Mouse (Mus musculus): Measurements from ENCODE around the gene Plch2. TPM values are rescaled to one million over a fixed set of nuclear protein-coding genes. Genes with fewer than 3 reads are reported as not detected.

The Plch2 gene
- polyA plus RNA-seq, 1 experiment: 0.06 TPM

DNA sequence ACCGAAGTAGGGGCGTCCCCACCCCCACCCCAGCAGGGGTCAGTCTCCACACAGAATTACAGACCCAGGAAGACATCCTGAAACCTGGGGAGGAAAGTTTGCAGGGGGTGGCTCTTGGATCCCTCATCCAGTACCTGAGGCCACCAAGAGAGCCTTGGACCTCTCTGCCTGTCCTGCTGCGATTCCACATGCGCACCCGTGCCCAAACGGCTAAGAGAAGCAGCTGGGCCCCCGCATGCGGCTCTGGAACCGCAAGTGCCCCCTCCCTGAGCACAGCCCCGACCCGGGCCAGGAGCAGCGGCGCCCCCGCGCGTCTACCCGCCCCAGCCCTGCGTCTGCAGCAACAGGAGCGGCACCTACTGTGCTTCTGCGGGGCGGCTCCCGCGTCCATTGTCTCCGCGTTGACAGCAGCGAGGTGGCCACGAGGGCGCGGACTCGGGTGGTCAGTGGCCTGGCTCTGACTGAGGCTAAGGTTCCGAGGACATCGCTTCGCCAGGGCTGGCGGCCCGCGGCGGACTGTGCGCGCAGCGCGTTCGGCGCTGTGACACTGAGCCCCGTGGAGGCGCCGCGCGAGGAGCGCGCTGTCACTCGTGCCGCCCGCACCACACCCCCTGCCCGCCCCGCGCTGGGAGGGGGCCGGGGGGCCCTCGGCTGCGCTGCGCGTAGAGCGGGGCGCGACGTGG lies 13.8 kb downstream of the Plch2 start:
- H3K4me3 ChIP-seq: no peak overlapping the region
- H3K79me2 ChIP-seq (ENCODE audit: control insufficient read depth, insufficient read depth): no peaks in the 10 kb centered on the region
- H3ac ChIP-seq (ENCODE audit: control insufficient read depth, insufficient read length): no peak overlapping the region
- H3K27me3 ChIP-seq (ENCODE audit: control insufficient read depth, insufficient read depth, insufficient read length): peaks cover 84% of the 10 kb centered on the region
- H3K4me2 ChIP-seq (ENCODE audit: low read depth): no peak overlapping the region
- TF ChIP-seq POLR2A (IDR thresholded peaks at IDR 0.05; ENCODE audit: insufficient read length, low read depth): no peak
- no peaks in the 10 kb centered on the region for H3K36me3 ChIP-seq (ENCODE audit: control insufficient read depth, insufficient read depth)

DNA sequence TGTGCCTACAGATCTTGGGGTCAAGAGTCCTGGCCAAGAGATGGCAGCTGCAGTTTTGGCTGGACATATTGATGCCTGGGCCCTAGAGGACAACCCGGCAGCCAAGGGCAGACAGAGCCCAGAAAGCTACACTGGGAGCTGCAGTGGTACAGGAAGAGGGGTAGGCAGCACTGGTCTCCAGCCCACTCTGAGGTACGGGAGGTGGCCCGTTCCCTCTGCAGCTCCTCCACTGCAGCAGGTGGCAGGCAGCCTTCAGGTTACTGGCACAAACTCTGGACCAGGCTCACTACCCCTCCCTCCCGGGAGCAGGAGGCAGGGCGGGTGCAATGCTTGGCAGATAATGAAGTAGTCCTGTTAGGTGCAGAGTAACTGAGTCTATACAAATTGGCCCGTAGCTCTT lies 15.9 kb downstream of the Plch2 start:
- H3K79me2 ChIP-seq (ENCODE audit: control insufficient read depth, insufficient read depth): no peaks in the 10 kb centered on the region
- no peak overlapping the region for H3K4me2 ChIP-seq (ENCODE audit: low read depth)
- no peak for TF ChIP-seq E2F4 (IDR thresholded peaks at IDR 0.05; ENCODE audit: insufficient read depth)
- TF ChIP-seq USF1 (IDR thresholded peaks at IDR 0.05; ENCODE audit: low read depth): no peak
- TF ChIP-seq TCF3 (IDR thresholded peaks at IDR 0.05; ENCODE audit: insufficient read length, low read depth): no peak
- TF ChIP-seq POLR2AphosphoS2 (IDR thresholded peaks at IDR 0.05; ENCODE audit: insufficient read length, low read depth): no peak
- no peak for TF ChIP-seq SRF (IDR thresholded peaks at IDR 0.05; ENCODE audit: control insufficient read depth, insufficient read length, low read depth)
- no peak overlapping the region for H3ac ChIP-seq (ENCODE audit: control insufficient read depth, insufficient read length)
- peaks cover 83% of the 10 kb centered on the region for H3K27me3 ChIP-seq (ENCODE audit: control insufficient read depth, insufficient read depth, insufficient read length)
- H3K36me3 ChIP-seq (ENCODE audit: control insufficient read depth, insufficient read depth): no peaks in the 10 kb centered on the region
- H3K4me3 ChIP-seq: no peak overlapping the region

DNA sequence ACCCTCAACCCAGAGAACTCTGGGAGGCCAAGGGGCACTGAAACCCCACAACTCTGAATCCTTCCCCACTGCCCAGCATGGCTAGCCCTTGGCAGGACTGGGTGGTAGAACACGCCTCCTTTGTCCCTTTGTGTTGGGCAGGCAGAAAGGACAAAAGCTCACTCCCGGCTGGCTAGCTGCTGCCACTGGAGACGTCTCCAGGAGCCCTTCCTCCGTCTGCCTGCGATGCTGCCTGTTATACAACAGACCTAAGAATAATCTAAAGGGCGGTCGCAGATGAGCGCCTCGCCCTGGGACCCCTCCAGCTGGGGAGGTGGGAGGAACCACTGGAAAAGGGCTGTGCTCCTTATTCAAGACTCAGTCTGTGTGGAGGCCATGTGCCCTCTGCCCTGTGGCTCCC lies 16.4 kb downstream of the Plch2 start:
- no peak for TF ChIP-seq E2F4 (IDR thresholded peaks at IDR 0.05; ENCODE audit: insufficient read depth)
- no peak for TF ChIP-seq CEBPB (IDR thresholded peaks at IDR 0.05; ENCODE audit: insufficient read depth, poor library complexity, severe bottlenecking)
- no peak for TF ChIP-seq TCF12 (IDR thresholded peaks at IDR 0.05; ENCODE audit: insufficient read depth, poor library complexity, severe bottlenecking)
- TF ChIP-seq MAX (IDR thresholded peaks at IDR 0.05; ENCODE audit: low read depth): no peak
- TF ChIP-seq REST (IDR thresholded peaks at IDR 0.05; ENCODE audit: insufficient read depth, insufficient read length): no peak
- no peak for TF ChIP-seq TCF3 (IDR thresholded peaks at IDR 0.05; ENCODE audit: insufficient read length, low read depth)
- TF ChIP-seq POLR2A (IDR thresholded peaks at IDR 0.05; ENCODE audit: insufficient read length, low read depth): no peak
- TF ChIP-seq MYOG (IDR thresholded peaks at IDR 0.05; ENCODE audit: control insufficient read depth in 1 of 3, insufficient read depth in 1 of 3, insufficient read length in 2 of 3, low read depth in 2 of 3): no peak
- no peak for TF ChIP-seq MYOD1 (IDR thresholded peaks at IDR 0.05; ENCODE audit: control insufficient read depth in 1 of 3, insufficient read length in 2 of 3, low read depth in 2 of 3)
- no peak for TF ChIP-seq POLR2AphosphoS2 (IDR thresholded peaks at IDR 0.05; ENCODE audit: insufficient read length, low read depth)
- no peak for TF ChIP-seq SRF (IDR thresholded peaks at IDR 0.05; ENCODE audit: control insufficient read depth, insufficient read length, low read depth)
- no peak for TF ChIP-seq USF1 (IDR thresholded peaks at IDR 0.05; ENCODE audit: low read depth)
- Histone ChIP-seq H3K4me2 (ENCODE audit: low read depth) (no peak overlapping the region), H3K4me3 (no peak overlapping the region), H3ac (ENCODE audit: control insufficient read depth, insufficient read length) (no peak overlapping the region), H3K79me2 (ENCODE audit: control insufficient read depth, insufficient read depth) (no peaks in the 10 kb centered on the region), H3K27me3 (ENCODE audit: control insufficient read depth, insufficient read depth, insufficient read length) (peaks cover 87% of the 10 kb centered on the region), H3K36me3 (ENCODE audit: control insufficient read depth, insufficient read depth) (no peaks in the 10 kb centered on the region)

GRCm38 (mm10) chr4:155034787-155035186 lies 21.8 kb downstream of the Plch2 start:
- Histone ChIP-seq H3K4me3 (no peak overlapping the region), H3ac (ENCODE audit: control insufficient read depth, insufficient read length) (no peak overlapping the region), H3K36me3 (ENCODE audit: control insufficient read depth, insufficient read depth) (no peaks in the 10 kb centered on the region), H3K4me2 (ENCODE audit: low read depth) (no peak overlapping the region), H3K27me3 (ENCODE audit: control insufficient read depth, insufficient read depth, insufficient read length) (peaks cover 88% of the 10 kb centered on the region), H3K79me2 (ENCODE audit: control insufficient read depth, insufficient read depth) (no peaks in the 10 kb centered on the region)
- TF ChIP-seq MYOD1 (IDR thresholded peaks at IDR 0.05; ENCODE audit: control insufficient read depth in 1 of 3, insufficient read length in 2 of 3, low read depth in 2 of 3) (no peak), TCF3 (IDR thresholded peaks at IDR 0.05; ENCODE audit: insufficient read length, low read depth) (no peak), E2F4 (IDR thresholded peaks at IDR 0.05; ENCODE audit: insufficient read depth) (no peak), MAX (IDR thresholded peaks at IDR 0.05; ENCODE audit: low read depth) (no peak), REST (IDR thresholded peaks at IDR 0.05; ENCODE audit: insufficient read depth, insufficient read length) (no peak), CEBPB (IDR thresholded peaks at IDR 0.05; ENCODE audit: insufficient read depth, poor library complexity, severe bottlenecking) (no peak), MYOG (IDR thresholded peaks at IDR 0.05; ENCODE audit: control insufficient read depth in 1 of 3, insufficient read depth in 1 of 3, insufficient read length in 2 of 3, low read depth in 2 of 3) (no peak), TCF12 (IDR thresholded peaks at IDR 0.05; ENCODE audit: insufficient read depth, poor library complexity, severe bottlenecking) (no peak), POLR2AphosphoS2 (IDR thresholded peaks at IDR 0.05; ENCODE audit: insufficient read length, low read depth) (no peak), SRF (IDR thresholded peaks at IDR 0.05; ENCODE audit: control insufficient read depth, insufficient read length, low read depth) (no peak), USF1 (IDR thresholded peaks at IDR 0.05; ENCODE audit: low read depth) (no peak), POLR2A (IDR thresholded peaks at IDR 0.05; ENCODE audit: insufficient read length, low read depth) (no peak)

- Histone ChIP-seq H3ac (ENCODE audit: control insufficient read depth, insufficient read length) (no peak overlapping the region), H3K4me2 (ENCODE audit: low read depth) (no peak overlapping the region), H3K79me2 (ENCODE audit: control insufficient read depth, insufficient read depth) (no peaks in the 10 kb centered on the region), H3K27me3 (ENCODE audit: control insufficient read depth, insufficient read depth, insufficient read length) (peaks cover 87% of the 10 kb centered on the region), H3K36me3 (ENCODE audit: control insufficient read depth, insufficient read depth) (no peaks in the 10 kb centered on the region), H3K4me3 (no peak overlapping the region)
- no peak for TF ChIP-seq POLR2A (IDR thresholded peaks at IDR 0.05; ENCODE audit: insufficient read length, low read depth)
- no peak for TF ChIP-seq USF1 (IDR thresholded peaks at IDR 0.05; ENCODE audit: low read depth)
These were observed 22.4 kb downstream of the Plch2 start for GRCm38 (mm10) chr4:155034202-155034601.
